13 mouse cellular contexts compared by ENCODE assay signal in genomic region chr5:144707603-144708002, GRCm38 (mm10). TPM values are rescaled to one million over a fixed set of nuclear protein-coding genes. Genes with fewer than 3 reads are reported as not detected.
DNase-seq lines count a peak whose midpoint lies in the region; ATAC-seq and TF ChIP-seq lines count a peak whose summit lies in the region.
"Had no signal": no experiment of that assay in that cellular context is flagged by ENCODE, and none has a peak within 500 bp of the region (broad histone marks: within the 10 kb centered on the region; RNA-seq: fewer than 3 reads in every experiment).

No protein-coding gene starts in this region.

- H3K4me1 ChIP-seq in hindbrain, embryonic 16.5 days (ENCODE audit: control insufficient read depth, insufficient read depth, low read depth, low read length) = peaks cover 15% of the 10 kb centered on the region
- no peaks in the 10 kb centered on the region for H3K4me1 ChIP-seq in hindbrain, embryonic 11.5 days (replicated peaks; ENCODE audit: control insufficient read depth, insufficient read depth, low read length)
- H3K4me1 ChIP-seq in cerebellum, adult 2 months (ENCODE audit: control insufficient read depth, insufficient read depth, low read length) = peaks cover 13% of the 10 kb centered on the region
- H3K4me1 ChIP-seq: heart, embryonic 12.5 days; lung, embryonic 15.5 days had no signal

- no peak overlapping the region for H3K4me2 ChIP-seq in hindbrain, embryonic 16.5 days (ENCODE audit: low read length)
- H3K4me2 ChIP-seq in hindbrain, embryonic 11.5 days (replicated peaks; ENCODE audit: low read depth, low read length) = no peak overlapping the region
- H3K4me2 ChIP-seq: heart, embryonic 12.5 days; limb, embryonic 12.5 days; lung, embryonic 15.5 days had no signal

- DNase-seq in hindbrain, embryonic 11.5 days (ENCODE audit: low spot score) = no peak
- peak; percentile 51 to 60 for DNase-seq in cerebellum, adult 2 months
- DNase-seq in frontal cortex, postnatal 10 days (ENCODE audit: low spot score in 2 of 2) = peak; percentile 27 to 56
- DNase-seq in left cerebral cortex, postnatal 25 days (ENCODE audit: low spot score in 2 of 2) = peak; percentile 37 to 75
- no peak for DNase-seq in c-Kit-positive CD71-positive TER-119-positive erythroid progenitor cells, embryonic 14.5 days (ENCODE audit: low spot score)
- DNase-seq in T-cell, adult 2 months (ENCODE audit: low spot score) = no peak
- DNase-seq: thymus, postnatal 4 days had no signal

- peak; percentile 69 for ATAC-seq in hindbrain, embryonic 16.5 days
- no peak for ATAC-seq in hindbrain, embryonic 11.5 days (ENCODE audit: low FRiP score)
- ATAC-seq in megakaryocyte progenitor cell, adult 5-6 weeks (replicated peaks; ENCODE audit: poor library complexity) = no peak
- ATAC-seq: intestine, embryonic 16.5 days had no signal

- H3K4me3 ChIP-seq in hindbrain, embryonic 16.5 days (ENCODE audit: low read length) = no peak overlapping the region
- no peak overlapping the region for H3K4me3 ChIP-seq in hindbrain, embryonic 11.5 days (ENCODE audit: low read depth, low read length)
- no peak overlapping the region for H3K4me3 ChIP-seq in cerebellum, adult 2 months (replicated peaks; ENCODE audit: insufficient read depth, low read depth, low read length)
- H3K4me3 ChIP-seq: heart, embryonic 12.5 days; limb, embryonic 12.5 days; lung, embryonic 15.5 days had no signal

- no peaks in the 10 kb centered on the region for H3K36me3 ChIP-seq in hindbrain, embryonic 16.5 days (ENCODE audit: control insufficient read depth, insufficient read depth, low read length)
- no peaks in the 10 kb centered on the region for H3K36me3 ChIP-seq in hindbrain, embryonic 11.5 days (ENCODE audit: control insufficient read depth, insufficient read depth, low read length)
- H3K36me3 ChIP-seq: heart, embryonic 12.5 days; limb, embryonic 12.5 days; lung, embryonic 15.5 days had no signal

- no peak for TF ChIP-seq CTCF in cerebellum, adult 2 months (IDR thresholded peaks at IDR 0.05; ENCODE audit: borderline replicate concordance, insufficient read depth, low read depth, low read length)

- H3K27me3 ChIP-seq in hindbrain, embryonic 16.5 days (replicated peaks; ENCODE audit: control insufficient read depth, insufficient read depth, low read length) = no peaks in the 10 kb centered on the region
- H3K27me3 ChIP-seq in hindbrain, embryonic 11.5 days (ENCODE audit: control insufficient read depth, insufficient read depth, low read length) = no peaks in the 10 kb centered on the region
- no peaks in the 10 kb centered on the region for H3K27me3 ChIP-seq in cerebellum, adult 2 months (ENCODE audit: control insufficient read depth, insufficient read depth, low read length)
- H3K27me3 ChIP-seq: heart, embryonic 12.5 days; limb, embryonic 12.5 days; lung, embryonic 15.5 days had no signal

- intact Hi-C loops in left cerebral cortex, postnatal 25 days (cut with DNase I) = no loop called here

- WGBS in hindbrain, embryonic 16.5 days = 77% methylated on average over 6 of the region's 6 CpGs
- 93% methylated on average over 6 of the region's 6 CpGs for WGBS in hindbrain, embryonic 11.5 days
- WGBS in cerebellum, adult 2 months = 9% methylated on average over 6 of the region's 6 CpGs

- H3K27ac ChIP-seq in hindbrain, embryonic 16.5 days (ENCODE audit: low read depth, low read length) = no peak overlapping the region
- no peak overlapping the region for H3K27ac ChIP-seq in hindbrain, embryonic 11.5 days (ENCODE audit: low read depth, low read length)
- no peak overlapping the region for H3K27ac ChIP-seq in cerebellum, adult 2 months (ENCODE audit: insufficient read depth, low read length)
- H3K27ac ChIP-seq: limb, embryonic 12.5 days; lung, embryonic 15.5 days had no signal

- H3K9me3 ChIP-seq in hindbrain, embryonic 16.5 days (ENCODE audit: control insufficient read depth, low read length) = no peaks in the 10 kb centered on the region
- H3K9me3 ChIP-seq in hindbrain, embryonic 11.5 days (ENCODE audit: control insufficient read depth, low read length) = no peaks in the 10 kb centered on the region
- H3K9me3 ChIP-seq: heart, embryonic 12.5 days; limb, embryonic 12.5 days; lung, embryonic 15.5 days had no signal

- H3K9ac ChIP-seq in hindbrain, embryonic 16.5 days (ENCODE audit: low read depth, low read length) = no peak overlapping the region; the same call in 1 of the 2 replicates
- no peak overlapping the region for H3K9ac ChIP-seq in hindbrain, embryonic 11.5 days (ENCODE audit: low read depth, low read length)
- H3K9ac ChIP-seq: heart, embryonic 12.5 days; limb, embryonic 12.5 days; lung, embryonic 15.5 days had no signal

- no peak for TF ChIP-seq POLR2A in cerebellum, adult 2 months (IDR thresholded peaks at IDR 0.05; ENCODE audit: borderline replicate concordance, insufficient read depth, low read length)

RNA-seq across cellular contexts. Expression of gene Tmem130, which starts 54.0 kb away (rescaled TPM):
- polyA plus RNA-seq in hindbrain, embryonic 16.5 days (2015; fragmentation: Nextera tagmentation; extraction: Ambion mirVana) = 499 and 500 TPM in 2 replicates
- polyA plus RNA-seq in hindbrain, embryonic 11.5 days (2014; fragmentation: Nextera tagmentation; extraction: Ambion mirVana) = 20.1 and 22.9 TPM in 2 replicates
- 159 and 178 TPM in 2 replicates for polyA plus RNA-seq in cerebellum, adult 2 months (2012; rRNA removed)
- 100 to 1,000 TPM; 174 to 185 TPM for total RNA-seq in left cerebral cortex, postnatal 25 days (2021)
- not detected in 2 replicates for total RNA-seq in megakaryocyte progenitor cell, adult 5-6 weeks (2015)
- total RNA-seq in megakaryocyte progenitor cell, adult 5-6 weeks (2017) = 0.03 TPM in 1 of 2 replicates, not detected in the other

RNA-seq across cellular contexts. Expression of gene Trrap, which starts 59.9 kb away (rescaled TPM):
- polyA plus RNA-seq in hindbrain, embryonic 16.5 days (2015; fragmentation: Nextera tagmentation; extraction: Ambion mirVana) = 60.3 and 65.5 TPM in 2 replicates
- 84.0 and 102 TPM in 2 replicates for polyA plus RNA-seq in hindbrain, embryonic 11.5 days (2014; fragmentation: Nextera tagmentation; extraction: Ambion mirVana)
- 128 and 130 TPM in 2 replicates for polyA plus RNA-seq in cerebellum, adult 2 months (2012; rRNA removed)
- total RNA-seq in left cerebral cortex, postnatal 25 days (2021) = 100 to 1,000 TPM; 154 to 169 TPM
- 67.1 and 67.3 TPM in 2 replicates for total RNA-seq in megakaryocyte progenitor cell, adult 5-6 weeks (2015)
- 36.7 and 39.7 TPM in 2 replicates for total RNA-seq in megakaryocyte progenitor cell, adult 5-6 weeks (2017)

Comparison
In these comparisons a context has a peak if more than half of its experiments do, and no peak if none do; other contexts are left out.
1. DNase-seq: peak in cerebellum, adult 2 months (2 of 2), frontal cortex, postnatal 10 days (2 of 2) and left cerebral cortex, postnatal 25 days (2 of 2); none in hindbrain, embryonic 11.5 days (single experiment), c-Kit-positive CD71-positive TER-119-positive erythroid progenitor cells, embryonic 14.5 days (single experiment) and T-cell, adult 2 months (single experiment).